Mouse (Mus musculus) ES-E14 (cell line): ENCODE results near the gene Smndc1.

Experiments used
- HCFC1 ChIP-seq: IDR thresholded peaks from 2 replicates; pipeline ENCODE4 v1.6.1; 2012; ENCODE audit warnings: low read length, inconsistent platforms, borderline replicate concordance; ENCODE audit not compliant: insufficient read depth
- MAFK ChIP-seq: IDR thresholded peaks from 2 replicates; pipeline ENCODE4 v1.6.1; 2014; ENCODE audit warnings: mild to moderate bottlenecking, low read depth, low read length, inconsistent platforms; ENCODE audit not compliant: insufficient read depth
- ZC3H11A ChIP-seq: IDR thresholded peaks from 2 replicates; pipeline ENCODE4 v1.6.1; 2012; ENCODE audit warnings: low read depth, mild to moderate bottlenecking, inconsistent platforms, low read length, borderline replicate concordance
- ZNF384 ChIP-seq: IDR thresholded peaks from 2 replicates; pipeline ENCODE4 v1.6.1; 2012; ENCODE audit warnings: low read depth, low read length, inconsistent platforms

DNA sequence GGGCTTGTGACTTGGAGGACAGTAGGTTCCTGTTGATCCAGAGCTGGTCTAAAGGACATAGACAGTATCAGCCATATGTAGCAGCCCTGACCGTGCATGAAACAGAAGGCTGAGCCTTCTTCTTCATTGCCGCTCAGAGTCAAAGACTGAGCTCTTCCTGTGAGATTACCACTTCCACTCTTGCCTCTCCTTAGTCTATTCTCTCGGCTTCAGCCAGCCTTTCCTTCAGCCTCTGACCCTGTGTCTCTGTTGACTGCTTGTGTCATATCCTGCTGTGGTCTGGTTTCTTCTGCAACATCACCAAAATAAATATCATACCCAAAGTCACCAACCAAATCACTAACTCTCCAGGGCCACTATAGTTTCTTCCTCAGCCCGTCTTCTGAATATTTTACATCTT is 8.8 kb upstream of the Smndc1 start:
- TF ChIP-seq HCFC1 (no peak), MAFK (no peak), ZC3H11A (no peak), ZNF384 (no peak)
